Mouse (Mus musculus) forebrain, postnatal 0 days (tissue): ENCODE data around the gene Wfdc6b. TPM values are rescaled to one million over a fixed set of nuclear protein-coding genes. Genes with fewer than 3 reads are reported as not detected.

ENCODE experiments used
- ATAC-seq: fragments of 200-750 bp; cut with Nextera tagmentation; 2 replicates; pipeline ENCODE4 v1.8.0; 2017; ENCODE audit warnings: mild to moderate bottlenecking, moderate library complexity
- DNase-seq: peaks from one replicate; pipeline ENCODE4 v3.0.0-alpha.2; 2015
- H3K27ac ChIP-seq: fragments of 300-500 bp; sonication (generic); 2 replicates; pipeline ENCODE4 v1.5.1; 2014; ENCODE audit warnings: low read depth, mild to moderate bottlenecking, antibody characterized with exemption, low read length, moderate library complexity, mixed read lengths
- H3K27me3 ChIP-seq: fragments of 300-500 bp; sonication (generic); 2 replicates; pipeline ENCODE4 v1.6.1; 2014; ENCODE audit warnings: mild to moderate bottlenecking, low read length, mixed read lengths; ENCODE audit not compliant: insufficient read depth
- H3K36me3 ChIP-seq: fragments of 300-500 bp; sonication (generic); 2 replicates; pipeline ENCODE4 v1.6.1; 2014; ENCODE audit warnings: mild to moderate bottlenecking, moderate library complexity; ENCODE audit not compliant: insufficient read depth
- H3K4me1 ChIP-seq: fragments of 300-500 bp; sonication (generic); 2 replicates; pipeline ENCODE4 v1.6.1; 2014; ENCODE audit warnings: antibody characterized with exemption; ENCODE audit not compliant: insufficient read depth
- H3K4me2 ChIP-seq: fragments of 300-500 bp; sonication (generic); 2 replicates; pipeline ENCODE4 v1.6.1; 2014; ENCODE audit warnings: low read depth, mild to moderate bottlenecking, moderate library complexity
- H3K4me3 ChIP-seq: fragments of 300-500 bp; sonication (generic); 2 replicates; pipeline ENCODE4 v1.5.1; 2014; ENCODE audit warnings: low read depth, low read length, mixed read lengths
- H3K9ac ChIP-seq: fragments of 300-500 bp; sonication (generic); 2 replicates; pipeline ENCODE4 v1.6.1; 2014; ENCODE audit warnings: mild to moderate bottlenecking
- H3K9me3 ChIP-seq: fragments of 300-500 bp; sonication (generic); 2 replicates; pipeline ENCODE4 v1.6.1; 2016; ENCODE audit warnings: low read length
- CTCF ChIP-seq: sonication (generic); IDR thresholded peaks from 2 replicates; pipeline ENCODE4 v1.5.1; 2016; ENCODE audit warnings: antibody characterized with exemption, control low read depth, low read depth
- WGBS: fragments of 180-500 bp; shearing (Covaris S2); extraction: QIAGEN DNeasy Blood & Tissue Kit; methylation state at CpG from one replicate; pipeline ENCODE4 v1.1.7; 2014; 5-methylcytosine and 5-hydroxymethylcytosine counted together
- polyA plus RNA-seq: library from polyadenylated mRNA; unstranded; fragments of >200 nt; fragmentation: Nextera tagmentation; extraction: Ambion mirVana; gene quantifications from 2 replicates; pipeline ENCODE4 v1.2.1, GENCODE M21; 2015
- total RNA-seq: library from RNA; depleted of rRNA; stranded (reverse); fragments of >200 nt; gene quantifications from 2 replicates; pipeline ENCODE4 v1.2.3, GENCODE M21; 2014

Gene Wfdc6b
- total and polyA plus RNA-seq, 2 experiments from 2014 or later, result not detected

DNA sequence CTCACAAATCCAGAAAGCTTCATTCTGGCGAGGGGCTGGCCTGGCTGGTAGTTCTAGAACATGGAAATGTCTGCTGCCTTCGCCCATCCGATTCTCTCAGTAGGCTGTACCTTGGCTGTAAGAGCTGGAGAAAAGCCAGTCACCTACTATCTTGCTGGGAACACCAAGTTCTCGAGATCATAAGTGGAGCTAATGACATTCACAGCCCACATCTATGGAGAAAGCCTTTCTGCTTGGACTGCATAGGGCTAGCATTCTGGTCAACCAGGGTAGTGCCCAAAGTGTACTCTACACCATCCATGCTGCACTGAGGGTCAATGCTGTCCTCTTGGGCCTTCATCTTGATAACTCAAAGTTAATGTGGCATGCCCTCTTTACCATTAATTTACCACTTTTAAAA lies 19.8 kb upstream of the Wfdc6b start, which contains the start of gene Eppin:
Eppin (minus strand) TSS at position 101 of the 400 bp plus-strand sequence.
- ATAC-seq, result no peak
- WGBS, result 84% methylated on average over 4 of the region's 4 CpGs

GRCm38 (mm10) chr2:164600179-164600578 lies 13.1 kb upstream of the Wfdc6b start:
- H3K4me3 ChIP-seq, result no peak overlapping the region
- ATAC-seq, result no peak
- H3K36me3 ChIP-seq, result no peaks in the 10 kb centered on the region
- H3K4me2 ChIP-seq, result no peak overlapping the region
- H3K9ac ChIP-seq, result no peak overlapping the region
- no peaks in the 10 kb centered on the region for H3K9me3 ChIP-seq
- WGBS, result 75% methylated on average over 3 of the region's 3 CpGs
- H3K27me3 ChIP-seq, result no peaks in the 10 kb centered on the region
- no peak for TF ChIP-seq CTCF
- no peak for DNase-seq
- H3K27ac ChIP-seq, result no peak overlapping the region
- H3K4me1 ChIP-seq, result no peaks in the 10 kb centered on the region

More for the DNA sequence above, 19.8 kb upstream of the Wfdc6b start, which contains the start of gene Eppin:
- TF ChIP-seq CTCF, result no peak
- no peak within 1 kb of the TSS for H3K4me3 ChIP-seq
- no peaks in the 10 kb centered on the region for H3K9me3 ChIP-seq
- no peak within 1 kb of the TSS for H3K27ac ChIP-seq
- H3K4me1 ChIP-seq, result no peaks in the 10 kb centered on the region
- no peak within 1 kb of the TSS for H3K9ac ChIP-seq
- no peaks in the 10 kb centered on the region for H3K27me3 ChIP-seq
- no peak for DNase-seq
- no peaks in the 10 kb centered on the region for H3K36me3 ChIP-seq
- no peak within 1 kb of the TSS for H3K4me2 ChIP-seq

GRCm38 (mm10) chr2:164603482-164603881 lies 9.8 kb upstream of the Wfdc6b start:
- Histone ChIP-seq H3K36me3 (no peaks in the 10 kb centered on the region), H3K4me1 (no peaks in the 10 kb centered on the region), H3K27ac (no peak overlapping the region), H3K4me2 (no peak overlapping the region), H3K27me3 (no peaks in the 10 kb centered on the region), H3K4me3 (no peak overlapping the region), H3K9me3 (no peaks in the 10 kb centered on the region), H3K9ac (no peak overlapping the region)
- ATAC-seq (no peak), DNase-seq (no peak)
- no peak for TF ChIP-seq CTCF
- WGBS, result 95% methylated on average over 3 of the region's 3 CpGs

DNA sequence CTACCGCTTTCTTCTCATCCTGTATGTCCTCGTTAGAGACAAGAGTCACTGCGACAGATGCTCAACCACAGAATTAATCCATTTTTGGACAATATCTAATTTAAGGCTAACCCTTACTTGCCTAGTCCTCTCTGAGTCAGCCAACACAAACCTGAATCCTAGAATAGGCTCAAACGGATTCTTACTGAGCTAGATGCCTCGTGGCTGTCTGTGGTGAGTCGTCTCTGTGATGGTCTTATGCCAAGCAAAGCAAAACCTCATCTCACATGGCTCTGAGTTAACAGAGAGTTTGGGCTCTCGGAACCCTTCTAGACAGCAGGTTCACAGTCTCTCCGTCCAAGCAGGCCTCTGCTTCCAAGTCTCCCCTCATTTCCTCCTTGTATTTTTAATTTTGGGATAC lies 8.9 kb upstream of the Wfdc6b start:
- DNase-seq, result no peak
- no peaks in the 10 kb centered on the region for H3K9me3 ChIP-seq
- no peaks in the 10 kb centered on the region for H3K27me3 ChIP-seq
- no peaks in the 10 kb centered on the region for H3K4me1 ChIP-seq
- WGBS, result 85% methylated on average over 8 of the region's 8 CpGs
- no peak overlapping the region for H3K4me2 ChIP-seq
- no peak overlapping the region for H3K4me3 ChIP-seq
- no peak for ATAC-seq
- no peak overlapping the region for H3K9ac ChIP-seq
- H3K27ac ChIP-seq, result no peak overlapping the region
- TF ChIP-seq CTCF, result no peak
- no peaks in the 10 kb centered on the region for H3K36me3 ChIP-seq

- Histone ChIP-seq H3K27ac (no peak overlapping the region), H3K9me3 (no peaks in the 10 kb centered on the region), H3K4me1 (no peaks in the 10 kb centered on the region), H3K9ac (no peak overlapping the region), H3K4me3 (no peak overlapping the region), H3K4me2 (no peak overlapping the region), H3K27me3 (no peaks in the 10 kb centered on the region), H3K36me3 (no peaks in the 10 kb centered on the region)
- no peak for ATAC-seq
- no peak for DNase-seq
- no peak for TF ChIP-seq CTCF
- WGBS, result 85% methylated on average over 6 of the region's 6 CpGs
Observed at GRCm38 (mm10) chr2:164608781-164609180, 4.5 kb upstream of the Wfdc6b start.

DNA sequence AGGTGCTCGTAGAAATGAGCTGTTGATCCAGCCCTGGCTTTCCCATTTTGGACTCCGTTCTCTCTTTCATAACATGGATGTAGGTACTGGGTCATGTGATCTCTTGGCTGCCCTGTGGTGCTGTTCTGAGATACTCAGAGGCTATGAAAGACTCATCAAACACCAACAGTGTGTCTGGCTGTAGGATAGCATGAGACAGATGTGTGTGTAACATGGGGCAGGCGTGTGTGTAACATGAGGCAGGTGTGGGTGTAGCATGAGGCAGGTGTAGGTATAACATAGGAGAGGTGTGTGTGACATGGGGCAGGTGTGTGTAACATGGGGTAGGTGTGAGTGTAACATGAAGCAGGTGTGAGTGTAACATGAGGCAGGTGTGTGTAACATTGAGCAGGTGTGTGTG lies 2.1 kb downstream of the Wfdc6b start:
- no peaks in the 10 kb centered on the region for H3K4me1 ChIP-seq
- H3K27me3 ChIP-seq, result no peaks in the 10 kb centered on the region
- no peak for ATAC-seq
- no peak for TF ChIP-seq CTCF
- WGBS, result 88% methylated on average over 3 of the region's 3 CpGs
- no peaks in the 10 kb centered on the region for H3K36me3 ChIP-seq
- no peak for DNase-seq
- H3K9me3 ChIP-seq, result no peaks in the 10 kb centered on the region
- H3K27ac ChIP-seq, result no peak overlapping the region
- no peak overlapping the region for H3K4me2 ChIP-seq
- no peak overlapping the region for H3K9ac ChIP-seq
- no peak overlapping the region for H3K4me3 ChIP-seq

- WGBS, result 88% methylated on average over 5 of the region's 5 CpGs
- ATAC-seq (no peak), DNase-seq (no peak)
- H3K9ac ChIP-seq, result no peak overlapping the region
- no peaks in the 10 kb centered on the region for H3K27me3 ChIP-seq
- no peaks in the 10 kb centered on the region for H3K4me1 ChIP-seq
- H3K4me3 ChIP-seq, result no peak overlapping the region
- H3K4me2 ChIP-seq, result no peak overlapping the region
- H3K9me3 ChIP-seq, result no peaks in the 10 kb centered on the region
- no peaks in the 10 kb centered on the region for H3K36me3 ChIP-seq
- H3K27ac ChIP-seq, result no peak overlapping the region
- no peak for TF ChIP-seq CTCF
Observed at GRCm38 (mm10) chr2:164619050-164619449, 5.7 kb downstream of the Wfdc6b start.

GRCm38 (mm10) chr2:164621775-164622174 lies 8.5 kb downstream of the Wfdc6b start:
- no peak for DNase-seq
- ATAC-seq, result no peak
- Histone ChIP-seq H3K36me3 (no peaks in the 10 kb centered on the region), H3K9me3 (no peaks in the 10 kb centered on the region), H3K4me3 (no peak overlapping the region), H3K27me3 (no peaks in the 10 kb centered on the region), H3K27ac (no peak overlapping the region), H3K4me2 (no peak overlapping the region), H3K4me1 (no peaks in the 10 kb centered on the region), H3K9ac (no peak overlapping the region)
- 84% methylated on average over 4 of the region's 4 CpGs for WGBS
- TF ChIP-seq CTCF, result no peak
